Mouse (Mus musculus): ENCODE results near the gene Exo1.

- no peak for TF ChIP-seq CTCF (IDR thresholded peaks at IDR 0.05; ENCODE audit: low read depth)
- TF ChIP-seq EP300 (IDR thresholded peaks at IDR 0.05; ENCODE audit: low read depth), result no peak
Observed at GRCm38 (mm10) chr1:175946718-175947315, 66.4 kb downstream of the Exo1 start.
